Mouse (Mus musculus) embryonic facial prominence, embryonic 13.5 days (tissue): ENCODE measurements around the gene Ccdc24. TPM values are rescaled to one million over a fixed set of nuclear protein-coding genes. Genes with fewer than 3 reads are reported as not detected.

ENCODE experiments used
- ATAC-seq: fragments of 200-750 bp; cut with Nextera tagmentation; 2 replicates; pipeline ENCODE4 v1.8.0; 2017; ENCODE audit warnings: low read depth; ENCODE audit not compliant: insufficient number of reproducible peaks, insufficient read depth, low FRiP score, low TSS enrichment
- H3K27ac ChIP-seq: fragments of 300-500 bp; sonication (generic); 2 replicates; pipeline ENCODE4 v1.5.1; 2015; ENCODE audit warnings: moderate library complexity, mild to moderate bottlenecking, inconsistent platforms
- H3K27me3 ChIP-seq: fragments of 300-500 bp; sonication (generic); 2 replicates; pipeline ENCODE4 v1.6.1; 2015; ENCODE audit warnings: mild to moderate bottlenecking, inconsistent platforms
- H3K36me3 ChIP-seq: fragments of 300-500 bp; sonication (generic); 2 replicates; pipeline ENCODE4 v1.6.1; 2015; ENCODE audit warnings: mild to moderate bottlenecking, inconsistent platforms
- H3K4me1 ChIP-seq: fragments of 300-500 bp; sonication (generic); 2 replicates; pipeline ENCODE4 v1.6.1; 2015; ENCODE audit warnings: inconsistent platforms
- H3K4me2 ChIP-seq: fragments of 300-500 bp; sonication (generic); 2 replicates; pipeline ENCODE4 v1.6.1; 2015; ENCODE audit warnings: moderate library complexity, mild to moderate bottlenecking, inconsistent platforms
- H3K4me3 ChIP-seq: fragments of 300-500 bp; sonication (generic); 2 replicates; pipeline ENCODE4 v1.5.1; 2015; ENCODE audit warnings: mild to moderate bottlenecking, inconsistent platforms
- H3K9ac ChIP-seq: fragments of 300-500 bp; sonication (generic); 2 replicates; pipeline ENCODE4 v1.6.1; 2015; ENCODE audit warnings: mild to moderate bottlenecking, inconsistent platforms
- H3K9me3 ChIP-seq: fragments of 300-500 bp; sonication (generic); 2 replicates; pipeline ENCODE4 v1.6.1; 2016; ENCODE audit warnings: inconsistent platforms
- WGBS: fragments of 180-500 bp; shearing (Covaris S2); methylation state at CpG from one replicate; pipeline ENCODE4 v1.1.7; 2015; ENCODE audit warnings: mixed read lengths; 5-methylcytosine and 5-hydroxymethylcytosine counted together
- polyA plus RNA-seq: library from polyadenylated mRNA; unstranded; fragments of >200 nt; fragmentation: Nextera tagmentation; extraction: Ambion mirVana; gene quantifications from 2 replicates; pipeline ENCODE4 v1.2.1, GENCODE M21; 2015

The Ccdc24 gene
- polyA plus RNA-seq, 1 experiment from 2014 or later: 1.9 TPM

- Histone ChIP-seq H3K9ac (peak overlapping the region; percentile 84; the same call in 1 of the 2 replicates), H3K4me2 (peak overlapping the region; percentile 100), H3K4me1 (peaks cover 44% of the 10 kb centered on the region), H3K9me3 (no peaks in the 10 kb centered on the region), H3K4me3 (peak overlapping the region; percentile 66; the same call in 1 of the 2 replicates), H3K27ac (no peak overlapping the region), H3K36me3 (peaks cover 37% of the 10 kb centered on the region), H3K27me3 (no peaks in the 10 kb centered on the region)
- no peak for ATAC-seq
- WGBS: 38% methylated on average over 7 of the region's 7 CpGs
Observed at GRCm38 (mm10) chr4:117912685-117913273, 40.4 kb upstream of the Ccdc24 start.

- Histone ChIP-seq H3K9ac (peak overlapping the region; percentile 84; the same call in 1 of the 2 replicates), H3K27me3 (no peaks in the 10 kb centered on the region), H3K4me3 (no peak overlapping the region; the same call in 1 of the 2 replicates), H3K9me3 (no peaks in the 10 kb centered on the region), H3K27ac (no peak overlapping the region), H3K4me1 (peaks cover 44% of the 10 kb centered on the region), H3K36me3 (peaks cover 38% of the 10 kb centered on the region), H3K4me2 (no peak overlapping the region)
- no peak for ATAC-seq
- WGBS: 91% methylated on average over 13 of the region's 13 CpGs
Observed at GRCm38 (mm10) chr4:117912131-117912561, 39.8 kb upstream of the Ccdc24 start.

GRCm38 (mm10) chr4:117908834-117909453 is 36.6 kb upstream of the Ccdc24 start:
- no peak for ATAC-seq
- peaks cover 61% of the 10 kb centered on the region for H3K36me3 ChIP-seq
- H3K27me3 ChIP-seq: no peaks in the 10 kb centered on the region

GRCm38 (mm10) chr4:117906196-117906595 is 33.8 kb upstream of the Ccdc24 start:
- Histone ChIP-seq H3K4me2 (no peak overlapping the region), H3K27me3 (no peaks in the 10 kb centered on the region), H3K4me1 (peaks cover 11% of the 10 kb centered on the region), H3K36me3 (peaks cover 73% of the 10 kb centered on the region), H3K9me3 (no peaks in the 10 kb centered on the region), H3K9ac (no peak overlapping the region), H3K4me3 (no peak overlapping the region), H3K27ac (no peak overlapping the region)
- 90% methylated on average over 3 of the region's 3 CpGs for WGBS
- ATAC-seq: no peak

More at GRCm38 (mm10) chr4:117908834-117909453, 36.6 kb upstream of the Ccdc24 start:
- WGBS: 74% methylated on average over 8 of the region's 8 CpGs
- Histone ChIP-seq H3K27ac (no peak overlapping the region), H3K9me3 (no peaks in the 10 kb centered on the region), H3K4me2 (no peak overlapping the region; the same call in 1 of the 2 replicates), H3K4me3 (no peak overlapping the region), H3K9ac (no peak overlapping the region), H3K4me1 (peaks cover 32% of the 10 kb centered on the region)

- Histone ChIP-seq H3K4me1 (peaks cover 6% of the 10 kb centered on the region), H3K4me2 (no peak overlapping the region), H3K4me3 (no peak overlapping the region), H3K27ac (no peak overlapping the region), H3K9me3 (no peaks in the 10 kb centered on the region), H3K36me3 (peaks cover 77% of the 10 kb centered on the region), H3K9ac (no peak overlapping the region), H3K27me3 (no peaks in the 10 kb centered on the region)
- ATAC-seq: no peak
- 91% methylated on average over 8 of the region's 8 CpGs for WGBS
Observed at GRCm38 (mm10) chr4:117904761-117905160, 32.4 kb upstream of the Ccdc24 start.

GRCm38 (mm10) chr4:117904094-117904493 is 31.7 kb upstream of the Ccdc24 start:
- Histone ChIP-seq H3K9me3 (no peaks in the 10 kb centered on the region), H3K27ac (no peak overlapping the region), H3K4me1 (peaks cover 3% of the 10 kb centered on the region), H3K9ac (no peak overlapping the region), H3K27me3 (no peaks in the 10 kb centered on the region), H3K36me3 (peaks cover 82% of the 10 kb centered on the region), H3K4me2 (no peak overlapping the region), H3K4me3 (no peak overlapping the region)
- WGBS: 91% methylated on average over 10 of the region's 10 CpGs
- ATAC-seq: no peak

- H3K9me3 ChIP-seq: no peaks in the 10 kb centered on the region
- H3K4me2 ChIP-seq: no peak overlapping the region
- H3K9ac ChIP-seq: no peak overlapping the region
- peaks cover 90% of the 10 kb centered on the region for H3K36me3 ChIP-seq
- WGBS: 86% methylated on average over 3 of the region's 3 CpGs
- no peak overlapping the region for H3K4me3 ChIP-seq
- no peak for ATAC-seq
- H3K27me3 ChIP-seq: no peaks in the 10 kb centered on the region
- H3K4me1 ChIP-seq: no peaks in the 10 kb centered on the region
- H3K27ac ChIP-seq: no peak overlapping the region
Observed at GRCm38 (mm10) chr4:117898111-117898510, 25.8 kb upstream of the Ccdc24 start.

GRCm38 (mm10) chr4:117896031-117896430 is 23.7 kb upstream of the Ccdc24 start:
- Histone ChIP-seq H3K9ac (no peak overlapping the region), H3K4me3 (no peak overlapping the region), H3K36me3 (peaks cover 70% of the 10 kb centered on the region), H3K4me2 (no peak overlapping the region), H3K27me3 (no peaks in the 10 kb centered on the region), H3K9me3 (no peaks in the 10 kb centered on the region), H3K27ac (no peak overlapping the region), H3K4me1 (peaks cover 4% of the 10 kb centered on the region)
- WGBS: 92% methylated on average over 6 of the region's 6 CpGs
- no peak for ATAC-seq

- Histone ChIP-seq H3K4me2 (no peak overlapping the region), H3K4me3 (no peak overlapping the region), H3K9me3 (no peaks in the 10 kb centered on the region), H3K9ac (no peak overlapping the region), H3K27me3 (no peaks in the 10 kb centered on the region), H3K27ac (no peak overlapping the region), H3K4me1 (peaks cover 8% of the 10 kb centered on the region), H3K36me3 (peaks cover 63% of the 10 kb centered on the region)
- WGBS: 74% methylated on average over 7 of the region's 7 CpGs
- no peak for ATAC-seq
Observed at GRCm38 (mm10) chr4:117895339-117895738, 23.0 kb upstream of the Ccdc24 start.

GRCm38 (mm10) chr4:117894601-117895000 is 22.2 kb upstream of the Ccdc24 start:
- Histone ChIP-seq H3K27ac (no peak overlapping the region), H3K9ac (no peak overlapping the region), H3K27me3 (no peaks in the 10 kb centered on the region), H3K9me3 (no peaks in the 10 kb centered on the region), H3K4me3 (no peak overlapping the region), H3K36me3 (peaks cover 56% of the 10 kb centered on the region), H3K4me1 (peaks cover 8% of the 10 kb centered on the region), H3K4me2 (no peak overlapping the region)
- WGBS: 94% methylated on average over 8 of the region's 8 CpGs
- ATAC-seq: no peak

- no peak overlapping the region for H3K4me3 ChIP-seq
- H3K4me2 ChIP-seq: no peak overlapping the region
- H3K9ac ChIP-seq: no peak overlapping the region
- 26% methylated on average over 9 of the region's 9 CpGs for WGBS
- ATAC-seq: no peak
- H3K4me1 ChIP-seq: peaks cover 8% of the 10 kb centered on the region
- no peaks in the 10 kb centered on the region for H3K27me3 ChIP-seq
- no peak overlapping the region for H3K27ac ChIP-seq
- no peaks in the 10 kb centered on the region for H3K9me3 ChIP-seq
- H3K36me3 ChIP-seq: peaks cover 52% of the 10 kb centered on the region
Observed at GRCm38 (mm10) chr4:117893376-117893775, 21.0 kb upstream of the Ccdc24 start.

- Histone ChIP-seq H3K36me3 (peaks cover 36% of the 10 kb centered on the region), H3K27ac (no peak within 1 kb of the TSS), H3K27me3 (no peaks in the 10 kb centered on the region), H3K4me1 (peaks cover 12% of the 10 kb centered on the region), H3K9me3 (no peaks in the 10 kb centered on the region), H3K4me2 (peak within 1 kb of the TSS; percentile 90), H3K4me3 (peak within 1 kb of the TSS; percentile 76), H3K9ac (peak within 1 kb of the TSS; percentile 72)
- WGBS: under 1% methylated on average over 21 of the region's 21 CpGs
- peak; percentile 74; the same call in 1 of the 2 replicates for ATAC-seq
Observed at GRCm38 (mm10) chr4:117891738-117892161, 19.4 kb upstream of the Ccdc24 start, which contains the start of gene Dph2. TSS of gene Dph2 (minus strand) at chr4:117892032.
